Mouse (Mus musculus): ENCODE results near the gene Mnt. TPM values are rescaled to one million over a fixed set of nuclear protein-coding genes. Genes with fewer than 3 reads are reported as not detected.

Mnt gene
- polyA plus RNA-seq, 1 experiment from 2014 or later: 5.2 TPM

- Histone ChIP-seq H3K9me3 (no peaks in the 10 kb centered on the region), H3K4me1 (peaks cover 5% of the 10 kb centered on the region; the same call in 1 of the 2 replicates), H3K27ac (replicated peaks) (no peak overlapping the region), H3K36me3 (replicated peaks) (peaks cover 46% of the 10 kb centered on the region), H3K27me3 (replicated peaks; ENCODE audit: low read depth, poor library complexity, severe bottlenecking) (peaks cover 3% of the 10 kb centered on the region; the same call in 1 of the 2 replicates), H3K4me3 (no peak overlapping the region)
- WGBS: 84% methylated on average over 7 of the region's 7 CpGs
- no peak for DNase-seq (ENCODE audit: low spot score)
Observed at GRCm38 (mm10) chr11:74822746-74823440, 7.8 kb upstream of the Mnt start.

- Histone ChIP-seq H3K36me3 (replicated peaks) (peaks cover 22% of the 10 kb centered on the region), H3K4me3 (no peak overlapping the region), H3K27me3 (replicated peaks; ENCODE audit: low read depth, poor library complexity, severe bottlenecking) (peaks cover 12% of the 10 kb centered on the region; the same call in 1 of the 2 replicates), H3K4me1 (peaks cover 31% of the 10 kb centered on the region), H3K27ac (replicated peaks) (no peak overlapping the region), H3K9me3 (no peaks in the 10 kb centered on the region)
- no peak for DNase-seq (ENCODE audit: low spot score)
- 71% methylated on average over 7 of the region's 7 CpGs for WGBS
Observed at GRCm38 (mm10) chr11:74826151-74826550, 4.6 kb upstream of the Mnt start.

- Histone ChIP-seq H3K9me3 (no peaks in the 10 kb centered on the region), H3K36me3 (replicated peaks) (peaks cover 20% of the 10 kb centered on the region), H3K27ac (replicated peaks) (no peak overlapping the region), H3K27me3 (replicated peaks; ENCODE audit: low read depth, poor library complexity, severe bottlenecking) (peaks cover 12% of the 10 kb centered on the region; the same call in 1 of the 2 replicates), H3K4me1 (peaks cover 31% of the 10 kb centered on the region), H3K4me3 (no peak overlapping the region)
- no peak for DNase-seq (ENCODE audit: low spot score)
- WGBS: 93% methylated on average over 5 of the region's 5 CpGs
Observed at GRCm38 (mm10) chr11:74826702-74827101, 4.0 kb upstream of the Mnt start.

GRCm38 (mm10) chr11:74827791-74828403 lies 2.8 kb upstream of the Mnt start:
- no peak overlapping the region for H3K27ac ChIP-seq (replicated peaks)
- peaks cover 12% of the 10 kb centered on the region; the same call in 1 of the 2 replicates for H3K27me3 ChIP-seq (replicated peaks; ENCODE audit: low read depth, poor library complexity, severe bottlenecking)
- H3K9me3 ChIP-seq: no peaks in the 10 kb centered on the region
- peaks cover 12% of the 10 kb centered on the region for H3K36me3 ChIP-seq (replicated peaks)
- DNase-seq (ENCODE audit: low spot score): no peak
- no peak overlapping the region for H3K4me3 ChIP-seq
- peaks cover 41% of the 10 kb centered on the region for H3K4me1 ChIP-seq
- WGBS: 70% methylated on average over 7 of the region's 7 CpGs

GRCm38 (mm10) chr11:74828404-74828931 lies 2.3 kb upstream of the Mnt start:
- peak overlapping the region; percentile 91; the same call in 1 of the 2 replicates for H3K4me3 ChIP-seq
- no peak for DNase-seq (ENCODE audit: low spot score)
- H3K36me3 ChIP-seq (replicated peaks): peaks cover 7% of the 10 kb centered on the region; the same call in 1 of the 2 replicates
- H3K27me3 ChIP-seq (replicated peaks; ENCODE audit: low read depth, poor library complexity, severe bottlenecking): peaks cover 12% of the 10 kb centered on the region; the same call in 1 of the 2 replicates
- H3K4me1 ChIP-seq: peaks cover 47% of the 10 kb centered on the region
- 32% methylated on average over 2 of the region's 2 CpGs for WGBS
- H3K9me3 ChIP-seq: no peaks in the 10 kb centered on the region
- no peak overlapping the region for H3K27ac ChIP-seq (replicated peaks)

- H3K27me3 ChIP-seq (replicated peaks; ENCODE audit: low read depth, poor library complexity, severe bottlenecking): peaks cover 12% of the 10 kb centered on the region; the same call in 1 of the 2 replicates
- no peak overlapping the region for H3K27ac ChIP-seq (replicated peaks)
- peaks cover 53% of the 10 kb centered on the region for H3K4me1 ChIP-seq
- 12% methylated on average over 11 of the region's 11 CpGs for WGBS
- no peaks in the 10 kb centered on the region for H3K9me3 ChIP-seq
- H3K36me3 ChIP-seq (replicated peaks): 0 out of 2 replicates have a peak, but pooled peaks cover 6% of the 10 kb centered on the region
- H3K4me3 ChIP-seq: peak overlapping the region; percentile 91
- DNase-seq (ENCODE audit: low spot score): no peak
Observed at GRCm38 (mm10) chr11:74828965-74829550, 1.7 kb upstream of the Mnt start.

- 0 out of 2 replicates have a peak, but pooled peaks cover 6% of the 10 kb centered on the region for H3K36me3 ChIP-seq (replicated peaks)
- no peaks in the 10 kb centered on the region for H3K9me3 ChIP-seq
- H3K4me1 ChIP-seq: peaks cover 60% of the 10 kb centered on the region
- DNase-seq (ENCODE audit: low spot score): peak; percentile 88
- H3K4me3 ChIP-seq: peak overlapping the region; percentile 91
- peaks cover 12% of the 10 kb centered on the region; the same call in 1 of the 2 replicates for H3K27me3 ChIP-seq (replicated peaks; ENCODE audit: low read depth, poor library complexity, severe bottlenecking)
- peak overlapping the region; percentile 90 for H3K27ac ChIP-seq (replicated peaks)
- WGBS: under 1% methylated on average over 20 of the region's 20 CpGs
Observed at GRCm38 (mm10) chr11:74829812-74830211, 908 bp upstream of the Mnt start.

GRCm38 (mm10) chr11:74831191-74831605 lies 478 bp downstream of the Mnt start:
- WGBS: under 1% methylated on average over 35 of the region's 35 CpGs
- peak; percentile 78 for DNase-seq (ENCODE audit: low spot score)
- H3K9me3 ChIP-seq: no peaks in the 10 kb centered on the region
- H3K36me3 ChIP-seq (replicated peaks): peaks cover 5% of the 10 kb centered on the region
- peak overlapping the region; percentile 90 for H3K27ac ChIP-seq (replicated peaks)
- H3K27me3 ChIP-seq (replicated peaks; ENCODE audit: low read depth, poor library complexity, severe bottlenecking): peaks cover 12% of the 10 kb centered on the region; the same call in 1 of the 2 replicates
- peak overlapping the region; percentile 91 for H3K4me3 ChIP-seq
- peaks cover 67% of the 10 kb centered on the region for H3K4me1 ChIP-seq

- peaks cover 11% of the 10 kb centered on the region for H3K36me3 ChIP-seq (replicated peaks)
- peak; percentile 100 for DNase-seq (ENCODE audit: low spot score)
- no peaks in the 10 kb centered on the region for H3K9me3 ChIP-seq
- H3K4me1 ChIP-seq: peaks cover 72% of the 10 kb centered on the region
- peak overlapping the region; percentile 91 for H3K4me3 ChIP-seq
- under 1% methylated on average over 61 of the region's 61 CpGs for WGBS
- peaks cover 15% of the 10 kb centered on the region; the same call in 1 of the 2 replicates for H3K27me3 ChIP-seq (replicated peaks; ENCODE audit: low read depth, poor library complexity, severe bottlenecking)
- H3K27ac ChIP-seq (replicated peaks): peak overlapping the region; percentile 90
Observed at GRCm38 (mm10) chr11:74831606-74832451, 1.1 kb downstream of the Mnt start.

- Histone ChIP-seq H3K27ac (replicated peaks) (peak overlapping the region; percentile 90), H3K4me3 (peak overlapping the region; percentile 91), H3K9me3 (no peaks in the 10 kb centered on the region), H3K4me1 (peaks cover 80% of the 10 kb centered on the region), H3K27me3 (replicated peaks; ENCODE audit: low read depth, poor library complexity, severe bottlenecking) (peaks cover 15% of the 10 kb centered on the region; the same call in 1 of the 2 replicates), H3K36me3 (replicated peaks) (peaks cover 14% of the 10 kb centered on the region)
- WGBS: 2% methylated on average over 26 of the region's 26 CpGs
- peak; percentile 70 for DNase-seq (ENCODE audit: low spot score)
Observed at GRCm38 (mm10) chr11:74832503-74833143, 1.9 kb downstream of the Mnt start.
